Comparison of ENCODE assay signal across 9 mouse cellular contexts in the genomic region with DNA sequence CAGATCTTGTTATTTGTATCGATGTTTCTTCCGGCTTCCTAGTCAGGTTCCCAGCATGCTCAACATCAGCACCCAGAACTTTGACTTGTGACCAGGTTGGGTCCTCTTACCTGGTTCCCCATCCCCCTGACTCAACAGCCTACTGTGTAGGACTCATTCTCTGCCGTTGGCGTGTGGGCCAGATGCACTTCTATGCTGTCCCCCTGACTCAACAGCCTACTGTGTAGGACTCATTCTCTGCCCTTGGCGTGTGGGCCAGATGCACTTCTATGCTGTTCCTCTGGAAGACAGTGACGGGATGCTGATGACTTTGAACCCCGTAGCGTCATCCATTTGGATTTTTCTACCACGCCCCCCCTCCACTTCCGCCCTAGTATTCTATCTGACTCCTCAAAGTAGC.
DNase-seq lines count a peak whose midpoint lies in the region; ATAC-seq and TF ChIP-seq lines count a peak whose summit lies in the region.
"Had no signal": no experiment of that assay in that cellular context is flagged by ENCODE, and none has a peak within 500 bp of the region (broad histone marks: within the 10 kb centered on the region; RNA-seq: fewer than 3 reads in every experiment).

No protein-coding gene starts in this region.

- H3K27ac ChIP-seq in thymus, adult 2 months (ENCODE audit: control insufficient read depth, insufficient read depth, low read length): no peak overlapping the region
- H3K27ac ChIP-seq: macrophage had no signal

- DNase-seq in frontal cortex, adult 2 months (ENCODE audit: extremely low spot score in 1 of 2, low spot score in 1 of 2): peak; percentile 88 to 99
- peak; percentile 99 to 100 for DNase-seq in cerebellum, postnatal 4 days (ENCODE audit: low spot score in 2 of 2)
- DNase-seq in kidney, postnatal 25 days: peak; percentile 92 to 97
- DNase-seq in lung, postnatal 10 days: peak; percentile 94
- peak; percentile 93 for DNase-seq in thymus, adult 2 months
- no peak for DNase-seq in neural tube, embryonic 10.5 days (ENCODE audit: extremely low spot score, low spot score)

- H3K4me1 ChIP-seq in thymus, adult 2 months (replicated peaks; ENCODE audit: control insufficient read depth, insufficient read depth, low read length): no peaks in the 10 kb centered on the region

- 97% methylated on average over 10 of the region's 10 CpGs for WGBS in thymus, adult 2 months

- TF ChIP-seq POLR2A in thymus, adult 2 months (IDR thresholded peaks at IDR 0.05; ENCODE audit: control insufficient read depth, extremely low read depth, insufficient read depth, low read length, poor library complexity): no peak

- H3K36me3 ChIP-seq in thymus, adult 2 months (ENCODE audit: control insufficient read depth, insufficient read depth, low read length): no peaks in the 10 kb centered on the region

- no peaks in the 10 kb centered on the region for H3K27me3 ChIP-seq in thymus, adult 2 months (ENCODE audit: control insufficient read depth, insufficient read depth, low read length)

- no peak for TF ChIP-seq CTCF in thymus, adult 2 months (IDR thresholded peaks at IDR 0.05; ENCODE audit: borderline replicate concordance, control insufficient read depth, extremely low read depth, insufficient read depth, low read length, poor library complexity)

- H3K4me3 ChIP-seq in thymus, adult 2 months (ENCODE audit: control insufficient read depth, insufficient read depth, low read length): no peak overlapping the region

- ATAC-seq in frontal cortex, adult (ENCODE audit: low TSS enrichment): no peak
- ATAC-seq in megakaryocyte, adult 5-6 weeks (ENCODE audit: poor library complexity, severe bottlenecking): no peak
